Mouse (Mus musculus) neutrophil, adult 83 days (primary cell): ENCODE measurements around the gene Parp12. TPM values are rescaled to one million over a fixed set of nuclear protein-coding genes. Genes with fewer than 3 reads are reported as not detected.

Experiments
- total RNA-seq, 2 experiments: library from RNA; stranded (reverse); gene quantifications; one replicate each; pipeline ENCODE4 v1.2.4; 2023

Parp12 gene
- total RNA-seq = 1 to 10 TPM; 7.1 to 9.1 TPM

GRCm38 (mm10) chr6:39117584-39118455, at the start of gene Parp12:
TSS of gene Parp12 (minus strand) at chr6:39118349.

Other genes starting within 250 kb of the Parp12 start
- 10 to 100 TPM; 37.7 to 49.0 TPM for gene Tbxas1, start 242.9 kb downstream of the Parp12 start, total RNA-seq
- 10 to 100 TPM; 75.6 to 83.9 TPM for gene Hipk2, start 242.2 kb downstream of the Parp12 start, total RNA-seq
- 100 to 1,000 TPM; 105 to 129 TPM for gene Kdm7a, start 88.4 kb upstream of the Parp12 start, total RNA-seq